Mouse (Mus musculus): ENCODE data around the gene Cdc42ep2.

Cdc42ep2 gene

GRCm38 (mm10) chr19:5940656-5941055, 16.0 kb upstream of the Cdc42ep2 start:
- no peak for DNase-seq

- DNase-seq: peak; percentile 82
Observed at GRCm38 (mm10) chr19:5940173-5940572, 15.6 kb upstream of the Cdc42ep2 start.

GRCm38 (mm10) chr19:5939715-5940114, 15.1 kb upstream of the Cdc42ep2 start:
- DNase-seq: no peak

GRCm38 (mm10) chr19:5938516-5938915, 13.9 kb upstream of the Cdc42ep2 start:
- DNase-seq: no peak

- DNase-seq: no peak
Observed at GRCm38 (mm10) chr19:5937836-5938406, 13.3 kb upstream of the Cdc42ep2 start.

GRCm38 (mm10) chr19:5937095-5937835, 12.6 kb upstream of the Cdc42ep2 start:
- no peak for DNase-seq

- no peak for DNase-seq
Observed at GRCm38 (mm10) chr19:5935691-5936090, 11.1 kb upstream of the Cdc42ep2 start.

- no peak for DNase-seq
Observed at GRCm38 (mm10) chr19:5935266-5935665, 10.7 kb upstream of the Cdc42ep2 start.

- DNase-seq: no peak
Observed at GRCm38 (mm10) chr19:5929634-5930596, 5.3 kb upstream of the Cdc42ep2 start.

- DNase-seq: no peak
Observed at GRCm38 (mm10) chr19:5928546-5928945, 3.9 kb upstream of the Cdc42ep2 start.

GRCm38 (mm10) chr19:5928104-5928503, 3.5 kb upstream of the Cdc42ep2 start:
- DNase-seq: no peak

GRCm38 (mm10) chr19:5927532-5927931, 2.9 kb upstream of the Cdc42ep2 start:
- no peak for DNase-seq

- no peak for DNase-seq
Observed at GRCm38 (mm10) chr19:5927026-5927425, 2.4 kb upstream of the Cdc42ep2 start.

- DNase-seq: no peak
Observed at GRCm38 (mm10) chr19:5925311-5925855, 767 bp upstream of the Cdc42ep2 start.

- DNase-seq: peak; percentile 88
Observed at GRCm38 (mm10) chr19:5923990-5924712, 465 bp downstream of the Cdc42ep2 start.

- DNase-seq: no peak
Observed at GRCm38 (mm10) chr19:5922963-5923362, 1.7 kb downstream of the Cdc42ep2 start.

GRCm38 (mm10) chr19:5922119-5922942, 2.3 kb downstream of the Cdc42ep2 start:
- DNase-seq: no peak

- DNase-seq: no peak
Observed at GRCm38 (mm10) chr19:5921715-5922114, 2.9 kb downstream of the Cdc42ep2 start.

GRCm38 (mm10) chr19:5913007-5913719, 11.5 kb downstream of the Cdc42ep2 start, which contains the start of gene Dpf2:
Dpf2 (minus strand) TSS chr19:5913010.
- DNase-seq: no peak

GRCm38 (mm10) chr19:5912103-5913006, 12.3 kb downstream of the Cdc42ep2 start:
- peak; percentile 99 for DNase-seq

Data from cerebellum, adult 8-10 months (tissue).